Mouse (Mus musculus) subcutaneous adipose tissue, adult 2 months (tissue): ENCODE measurements around the gene Bptf. TPM values are rescaled to one million over a fixed set of nuclear protein-coding genes. Genes with fewer than 3 reads are reported as not detected.

ENCODE experiments used
- polyA plus RNA-seq: library from polyadenylated mRNA; depleted of rRNA; stranded (reverse); fragments of >200 nt; gene quantifications from 2 replicates; pipeline ENCODE4 v1.2.3, GENCODE M21; 2012; ENCODE audit warnings: low replicate concordance; rRNA removed

Gene Bptf
- 18.1 and 30.3 TPM in 2 replicates for polyA plus RNA-seq

GRCm38 (mm10) chr11:107131749-107132421 lies at the start of gene Bptf:
Gene Bptf (minus strand): TSS chr11:107132127.

GRCm38 (mm10) chr11:107025411-107026321 lies 106.3 kb downstream of the Bptf start, which contains the start of gene 1810010H24Rik:
Gene 1810010H24Rik (plus strand): TSS chr11:107025681.

GRCm38 (mm10) chr11:106999151-106999948 lies 132.6 kb downstream of the Bptf start, which contains the start of gene Kpna2:
Gene Kpna2 (minus strand): TSS chr11:106999541.

Other genes with a start within 250 kb of the Bptf start
- 10.5 and 15.5 TPM in 2 replicates for gene Smurf2, start 211.4 kb downstream of the Bptf start, polyA plus RNA-seq
- gene Kpna2, start 132.6 kb downstream of the Bptf start, polyA plus RNA-seq, result 3.7 and 32.5 TPM in 2 replicates
- gene 1810010H24Rik, start 106.4 kb downstream of the Bptf start, polyA plus RNA-seq, result 5.1 and 5.3 TPM in 2 replicates
- gene Nol11, start 57.3 kb upstream of the Bptf start, polyA plus RNA-seq, result 7.6 and 14.8 TPM in 2 replicates